Mouse (Mus musculus): ENCODE data around the gene Slc35d3. TPM values are rescaled to one million over a fixed set of nuclear protein-coding genes. Genes with fewer than 3 reads are reported as not detected.

Gene Slc35d3
- 2.2 TPM in 2 replicates for polyA plus RNA-seq (2015; fragmentation: Nextera tagmentation; extraction: Ambion mirVana)

DNA sequence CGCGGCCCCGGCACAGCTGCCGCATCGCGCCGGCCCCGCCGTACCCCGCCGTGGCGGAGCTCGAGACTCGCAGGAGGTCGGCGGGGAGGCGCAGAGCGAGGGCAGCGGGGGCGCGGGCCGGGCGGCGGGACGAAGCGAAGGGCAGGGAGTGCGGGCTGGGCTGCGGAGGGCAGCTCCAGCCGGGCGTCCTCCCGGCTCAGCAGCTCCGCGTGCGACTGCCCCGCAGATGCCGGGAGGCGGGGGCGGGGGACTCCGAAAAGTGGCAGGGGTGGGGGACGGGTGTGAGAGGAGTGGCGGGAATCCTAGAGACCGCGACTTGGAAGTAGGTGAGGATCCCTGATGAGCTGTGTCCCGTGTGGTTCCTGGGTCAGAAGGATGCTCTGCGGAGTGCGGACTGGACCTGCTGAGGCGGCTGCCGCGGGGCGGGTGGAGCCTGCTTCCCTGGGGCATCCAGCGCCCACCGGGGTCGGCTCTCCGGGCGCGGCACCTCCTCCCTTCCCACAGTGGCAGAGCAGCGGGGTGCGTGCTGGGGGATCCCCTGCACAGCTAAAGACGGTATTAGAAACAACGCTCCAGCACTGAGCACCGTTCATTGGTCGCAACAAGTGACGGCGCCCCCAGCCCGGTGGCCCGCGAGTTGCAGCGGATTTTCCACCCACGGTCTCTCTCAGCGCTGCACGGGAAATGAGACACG, at the start of gene Slc35d3:
Gene Slc35d3 (minus strand): TSS at position 462 of the 694 bp plus-strand sequence.
- H3K4me1 ChIP-seq = peaks cover 36% of the 10 kb centered on the region
- H3K4me2 ChIP-seq = peak within 1 kb of the TSS; percentile 99
- H3K27me3 ChIP-seq (replicated peaks) = peaks cover 62% of the 10 kb centered on the region
- ATAC-seq (replicated peaks) = peak; percentile 59
- no peaks in the 10 kb centered on the region for H3K9me3 ChIP-seq
- H3K36me3 ChIP-seq (replicated peaks) = no peaks in the 10 kb centered on the region
- WGBS = under 1% methylated on average over 72 of the region's 72 CpGs
- H3K27ac ChIP-seq = no peak within 1 kb of the TSS
- peak within 1 kb of the TSS; percentile 56 for H3K4me3 ChIP-seq
- peak within 1 kb of the TSS; percentile 29 for H3K9ac ChIP-seq

DNA sequence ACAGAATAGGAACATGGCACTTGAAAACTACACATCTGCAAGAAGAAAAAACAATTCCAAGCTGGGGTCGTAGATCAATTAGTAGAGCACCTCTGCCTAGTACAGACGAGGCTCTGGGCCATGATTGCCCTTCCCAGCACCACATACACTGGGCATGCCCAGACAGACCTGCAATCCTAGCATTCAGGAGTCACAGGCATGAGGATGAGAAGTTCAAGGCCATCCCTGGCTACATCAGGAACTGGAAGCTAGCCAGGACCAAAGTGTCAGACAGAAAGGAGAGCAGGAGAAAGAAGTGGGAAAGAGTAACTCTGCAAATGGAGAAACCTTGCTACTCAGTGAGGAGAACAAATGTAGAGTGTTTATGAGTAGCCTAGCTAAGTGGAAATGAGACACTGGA, 48.9 kb upstream of the Slc35d3 start:
- Histone ChIP-seq H3K36me3 (replicated peaks) (no peaks in the 10 kb centered on the region), H3K4me2 (no peak overlapping the region), H3K4me1 (no peaks in the 10 kb centered on the region), H3K27ac (no peak overlapping the region), H3K9ac (no peak overlapping the region), H3K4me3 (no peak overlapping the region), H3K27me3 (replicated peaks) (no peaks in the 10 kb centered on the region), H3K9me3 (no peaks in the 10 kb centered on the region)
- WGBS = 78% methylated on average over 2 of the region's 2 CpGs
- ATAC-seq (replicated peaks) = no peak

DNA sequence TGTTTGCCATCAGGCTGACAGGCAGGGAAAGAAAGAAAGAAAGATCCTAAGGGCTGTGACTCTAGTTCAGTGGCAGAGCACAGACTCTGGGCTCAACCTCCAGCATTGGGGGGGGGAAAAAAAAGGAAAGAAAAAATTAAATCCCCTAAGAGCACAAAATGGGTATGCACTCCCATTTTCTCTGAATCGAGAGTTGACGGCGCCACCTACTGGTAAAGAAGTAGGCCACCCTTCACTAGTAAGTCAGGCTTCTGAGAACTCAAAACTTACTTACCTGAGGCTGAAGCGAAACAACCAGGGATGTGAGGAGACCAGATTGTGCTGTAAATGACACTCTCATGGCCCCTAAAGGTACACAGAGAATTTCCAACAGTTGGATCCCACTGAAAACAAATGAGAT, 42.7 kb upstream of the Slc35d3 start:
- Histone ChIP-seq H3K27me3 (replicated peaks) (no peaks in the 10 kb centered on the region), H3K36me3 (replicated peaks) (no peaks in the 10 kb centered on the region), H3K9me3 (no peaks in the 10 kb centered on the region), H3K4me3 (no peak overlapping the region), H3K9ac (no peak overlapping the region), H3K27ac (no peak overlapping the region), H3K4me2 (no peak overlapping the region), H3K4me1 (no peaks in the 10 kb centered on the region)
- WGBS = 18% methylated on average over 4 of the region's 4 CpGs
- ATAC-seq (replicated peaks) = no peak; the same call in 1 of the 2 replicates

DNA sequence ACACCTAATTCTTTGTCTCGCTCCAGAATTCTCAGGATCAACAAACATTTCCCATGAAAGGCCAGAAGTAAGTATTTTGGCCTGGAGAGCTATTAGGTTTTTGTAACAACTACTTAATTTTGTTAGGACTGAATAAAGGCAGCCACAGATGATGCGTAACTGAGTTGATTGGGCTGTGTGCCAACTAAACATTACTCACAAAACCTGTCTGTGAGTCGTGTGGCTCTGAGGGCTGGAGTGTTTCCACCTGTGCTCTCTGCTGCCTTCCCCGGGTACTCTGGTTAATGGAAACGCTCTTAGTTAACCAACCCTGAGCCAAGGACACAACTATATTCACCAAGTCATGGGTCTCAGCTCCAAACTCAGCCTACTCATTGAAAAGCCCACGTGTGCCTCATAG, 41.9 kb upstream of the Slc35d3 start:
- Histone ChIP-seq H3K27ac (no peak overlapping the region), H3K9me3 (no peaks in the 10 kb centered on the region), H3K9ac (no peak overlapping the region), H3K4me3 (no peak overlapping the region), H3K4me2 (no peak overlapping the region), H3K27me3 (replicated peaks) (no peaks in the 10 kb centered on the region), H3K4me1 (no peaks in the 10 kb centered on the region), H3K36me3 (replicated peaks) (no peaks in the 10 kb centered on the region)
- ATAC-seq (replicated peaks) = no peak
- 80% methylated on average over 6 of the region's 6 CpGs for WGBS

DNA sequence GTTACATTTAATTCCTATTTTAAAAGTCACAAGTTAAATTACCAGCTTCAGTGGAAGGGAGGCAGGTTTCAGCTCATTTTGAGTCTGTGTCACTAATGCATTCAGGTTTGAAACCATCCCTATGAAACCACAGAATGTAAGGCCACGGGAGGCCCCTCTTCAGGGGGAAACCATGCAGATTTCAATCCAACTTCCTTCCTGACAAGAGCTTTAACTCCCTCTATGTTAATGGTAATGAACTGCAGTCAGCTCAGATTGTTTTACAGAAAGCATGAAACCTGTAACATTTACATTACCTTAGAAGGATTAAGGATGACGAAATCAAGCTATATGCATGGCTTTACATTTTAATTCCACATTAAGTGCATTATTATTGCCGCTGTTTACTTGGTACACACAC, 40.4 kb upstream of the Slc35d3 start:
- Histone ChIP-seq H3K36me3 (replicated peaks) (no peaks in the 10 kb centered on the region), H3K9me3 (no peaks in the 10 kb centered on the region), H3K27ac (no peak overlapping the region), H3K4me1 (no peaks in the 10 kb centered on the region), H3K27me3 (replicated peaks) (no peaks in the 10 kb centered on the region), H3K4me2 (no peak overlapping the region), H3K4me3 (no peak overlapping the region), H3K9ac (no peak overlapping the region)
- no peak for ATAC-seq (replicated peaks)
- 40% methylated on average over 3 of the region's 3 CpGs for WGBS

DNA sequence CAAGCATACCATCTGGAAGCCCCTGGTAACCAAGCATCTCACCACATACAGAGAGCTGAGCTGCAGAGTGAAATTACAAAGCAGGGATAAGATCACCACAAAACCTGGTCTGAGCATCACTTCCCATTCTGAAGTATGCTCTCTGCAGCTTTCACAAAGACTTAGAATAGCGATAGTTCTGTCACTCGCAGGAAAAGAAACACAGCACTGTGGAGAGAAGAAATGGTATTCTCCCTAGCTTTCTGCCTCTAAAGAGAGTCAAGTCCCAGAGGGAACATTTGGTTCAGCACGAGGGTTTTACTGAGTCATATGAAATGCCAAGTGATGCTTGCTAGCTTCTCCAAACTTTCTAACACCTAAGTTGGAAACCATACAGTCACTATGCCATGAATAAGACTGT, 38.6 kb upstream of the Slc35d3 start:
- Histone ChIP-seq H3K4me3 (no peak overlapping the region), H3K36me3 (replicated peaks) (no peaks in the 10 kb centered on the region), H3K4me1 (no peaks in the 10 kb centered on the region), H3K27ac (no peak overlapping the region), H3K4me2 (no peak overlapping the region), H3K27me3 (replicated peaks) (no peaks in the 10 kb centered on the region), H3K9ac (no peak overlapping the region), H3K9me3 (no peaks in the 10 kb centered on the region)
- no peak for ATAC-seq (replicated peaks)
- WGBS = 78% methylated on average over 3 of the region's 3 CpGs

DNA sequence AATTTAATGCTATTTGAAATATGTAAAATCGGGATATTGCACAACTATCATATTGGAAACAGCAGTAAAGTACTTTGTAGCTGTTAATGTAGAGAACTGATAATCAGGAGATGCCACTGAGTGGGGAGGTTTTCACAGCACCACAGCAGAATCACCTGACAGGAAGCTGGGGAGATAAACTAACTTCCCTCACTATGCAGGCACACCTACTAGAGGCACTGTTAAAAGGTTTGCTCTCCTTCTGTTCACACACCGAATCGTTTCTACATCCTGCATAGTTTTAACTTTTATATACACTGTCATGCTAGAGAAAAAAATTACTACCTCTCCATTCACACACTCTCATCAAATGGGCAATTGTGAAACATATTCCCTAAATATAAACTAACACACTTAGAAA, 35.0 kb upstream of the Slc35d3 start:
- no peak for ATAC-seq (replicated peaks)
- WGBS = 92% methylated on average over 3 of the region's 3 CpGs
- Histone ChIP-seq H3K9ac (no peak overlapping the region), H3K36me3 (replicated peaks) (no peaks in the 10 kb centered on the region), H3K27ac (no peak overlapping the region), H3K4me2 (no peak overlapping the region), H3K9me3 (no peaks in the 10 kb centered on the region), H3K4me3 (no peak overlapping the region), H3K27me3 (replicated peaks) (no peaks in the 10 kb centered on the region), H3K4me1 (no peaks in the 10 kb centered on the region)

DNA sequence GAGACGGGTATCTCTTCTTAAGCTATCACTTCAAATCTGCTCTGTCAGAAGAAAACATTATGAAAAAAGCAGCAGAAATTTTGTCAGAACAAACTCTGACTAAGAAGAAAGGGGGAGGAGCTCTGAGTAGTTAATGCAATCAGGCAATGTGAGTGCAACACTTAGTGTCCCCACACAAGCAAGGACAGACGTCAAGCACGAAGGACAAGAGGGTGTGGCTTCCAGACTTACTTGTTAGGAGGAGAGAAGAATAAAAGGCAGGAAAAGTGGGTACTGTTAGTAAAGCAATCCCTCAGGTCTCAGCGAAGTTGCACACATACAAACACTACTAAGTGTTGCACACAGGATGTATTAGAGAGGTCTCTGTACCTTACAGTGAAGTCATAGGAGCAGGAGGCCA, 33.1 kb upstream of the Slc35d3 start:
- WGBS = 75% methylated on average over 4 of the region's 4 CpGs
- Histone ChIP-seq H3K36me3 (replicated peaks) (no peaks in the 10 kb centered on the region), H3K4me1 (no peaks in the 10 kb centered on the region), H3K4me2 (no peak overlapping the region), H3K9ac (no peak overlapping the region), H3K9me3 (no peaks in the 10 kb centered on the region), H3K27me3 (replicated peaks) (no peaks in the 10 kb centered on the region), H3K27ac (no peak overlapping the region), H3K4me3 (no peak overlapping the region)
- ATAC-seq (replicated peaks) = no peak

DNA sequence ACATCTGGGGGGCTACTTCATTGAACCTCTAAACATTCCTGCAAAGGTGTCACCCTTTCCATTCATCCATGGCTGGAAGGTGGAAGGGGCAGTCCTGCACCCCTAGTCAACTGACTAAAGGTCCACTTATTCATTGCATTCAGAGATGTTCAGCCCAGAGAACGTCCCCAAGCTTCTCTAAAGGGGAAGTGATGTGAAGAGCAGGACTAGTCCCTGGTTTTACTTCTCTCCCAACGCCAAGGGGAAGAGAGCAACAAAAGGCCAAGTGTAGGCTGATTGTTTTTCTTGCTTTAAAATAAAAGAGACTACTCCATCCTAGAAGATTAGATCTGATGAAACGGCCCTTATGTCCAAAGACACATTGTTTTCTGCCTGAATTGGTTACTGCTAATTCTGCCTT, 29.2 kb upstream of the Slc35d3 start:
- Histone ChIP-seq H3K9ac (no peak overlapping the region), H3K4me2 (no peak overlapping the region), H3K4me3 (no peak overlapping the region), H3K27me3 (replicated peaks) (no peaks in the 10 kb centered on the region), H3K27ac (no peak overlapping the region), H3K4me1 (no peaks in the 10 kb centered on the region), H3K9me3 (no peaks in the 10 kb centered on the region), H3K36me3 (replicated peaks) (no peaks in the 10 kb centered on the region)
- 76% methylated on average over 3 of the region's 3 CpGs for WGBS
- ATAC-seq (replicated peaks) = no peak

DNA sequence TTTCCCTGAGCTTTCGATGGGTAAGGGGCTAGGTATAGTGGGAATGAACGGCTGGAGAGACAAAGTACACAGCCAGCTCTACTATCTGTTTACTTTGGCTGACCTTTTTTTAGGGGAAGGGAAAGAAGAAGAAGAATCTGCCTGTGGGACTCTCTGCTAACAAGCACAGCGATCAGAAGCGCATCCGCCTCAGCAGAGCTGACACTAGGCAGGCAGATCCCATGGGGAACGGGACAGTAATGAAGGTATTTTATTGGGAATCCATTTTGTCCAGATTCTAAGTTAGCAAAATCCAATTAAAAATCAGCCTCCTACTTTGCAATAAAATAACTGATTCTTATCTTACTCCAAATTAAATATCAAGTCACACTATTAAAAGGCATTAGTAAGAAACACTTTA, 27.9 kb upstream of the Slc35d3 start:
- no peaks in the 10 kb centered on the region for H3K4me1 ChIP-seq
- H3K36me3 ChIP-seq (replicated peaks) = no peaks in the 10 kb centered on the region
- H3K9ac ChIP-seq = no peak overlapping the region
- H3K4me3 ChIP-seq = no peak overlapping the region
- no peaks in the 10 kb centered on the region for H3K27me3 ChIP-seq (replicated peaks)
- ATAC-seq (replicated peaks) = no peak
- WGBS = 59% methylated on average over 6 of the region's 6 CpGs
- no peaks in the 10 kb centered on the region for H3K9me3 ChIP-seq
- H3K4me2 ChIP-seq = no peak overlapping the region
- no peak overlapping the region for H3K27ac ChIP-seq

DNA sequence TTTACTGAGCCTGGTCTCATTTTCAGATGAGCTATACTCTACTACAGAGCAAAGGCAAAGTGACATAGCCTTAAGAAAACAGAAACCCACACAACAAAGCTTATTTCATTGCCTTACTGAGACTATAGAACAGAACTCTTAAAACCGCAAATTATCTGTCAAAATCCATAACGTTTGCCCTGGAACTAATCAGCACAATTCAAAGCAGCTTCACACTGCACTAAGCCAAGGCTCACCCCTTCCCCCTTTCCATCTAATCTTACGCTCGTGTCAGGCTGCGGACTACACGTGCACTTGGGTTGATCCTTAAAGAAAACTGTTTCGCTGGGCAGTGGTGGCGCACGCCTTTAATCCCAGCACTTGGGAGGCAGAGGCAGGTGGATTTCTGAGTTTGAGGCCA, 26.4 kb upstream of the Slc35d3 start:
- ATAC-seq (replicated peaks) = no peak
- no peaks in the 10 kb centered on the region for H3K36me3 ChIP-seq (replicated peaks)
- H3K9ac ChIP-seq = no peak overlapping the region
- WGBS = 79% methylated on average over 9 of the region's 9 CpGs
- no peak overlapping the region for H3K27ac ChIP-seq
- no peaks in the 10 kb centered on the region for H3K27me3 ChIP-seq (replicated peaks)
- H3K4me3 ChIP-seq = no peak overlapping the region
- no peaks in the 10 kb centered on the region for H3K9me3 ChIP-seq
- no peaks in the 10 kb centered on the region for H3K4me1 ChIP-seq
- H3K4me2 ChIP-seq = no peak overlapping the region

DNA sequence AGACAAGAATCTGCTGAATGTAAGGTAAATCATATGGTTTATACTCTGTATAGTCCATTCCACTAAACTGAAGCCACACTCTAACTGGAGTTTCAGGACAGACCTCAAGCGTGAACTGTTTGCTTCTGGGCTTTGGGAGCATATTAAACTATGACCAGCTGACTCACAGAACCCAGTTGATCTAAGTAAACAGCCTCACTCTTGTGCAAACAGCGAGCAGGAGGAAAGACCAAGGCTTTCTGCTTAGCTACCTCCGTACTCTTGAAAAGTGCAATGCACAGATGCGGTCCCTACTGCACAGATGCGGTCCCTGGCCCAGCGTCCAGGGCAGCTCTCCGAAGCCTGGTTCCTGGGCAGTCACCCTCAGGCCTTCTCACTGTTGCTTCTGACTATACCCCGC, 26.0 kb upstream of the Slc35d3 start:
- Histone ChIP-seq H3K4me3 (no peak overlapping the region), H3K36me3 (replicated peaks) (no peaks in the 10 kb centered on the region), H3K4me1 (no peaks in the 10 kb centered on the region), H3K9me3 (no peaks in the 10 kb centered on the region), H3K27ac (no peak overlapping the region), H3K9ac (no peak overlapping the region), H3K27me3 (replicated peaks) (no peaks in the 10 kb centered on the region), H3K4me2 (no peak overlapping the region)
- 0 out of 2 replicates have a peak, but pooled peaks have one; percentile 24 for ATAC-seq (replicated peaks)
- WGBS = 85% methylated on average over 8 of the region's 8 CpGs

DNA sequence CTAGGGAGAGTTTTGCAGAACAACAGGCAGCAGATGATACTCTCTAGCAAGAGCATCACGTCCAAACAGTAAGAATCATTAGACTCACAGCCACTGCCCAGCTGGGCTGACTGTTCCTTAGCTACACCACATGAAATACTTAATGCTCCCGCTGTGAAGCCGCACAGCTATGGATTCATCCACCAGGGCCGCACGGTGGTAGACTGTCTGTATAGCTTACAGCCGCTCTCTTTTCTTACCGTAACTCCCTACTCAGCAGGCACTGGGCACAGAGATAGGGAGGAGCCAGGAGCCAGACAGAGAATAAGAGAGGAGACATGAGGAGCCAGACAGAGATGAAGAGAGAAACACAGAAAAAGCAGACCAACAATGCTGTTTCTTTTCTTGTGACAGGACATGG, 25.4 kb upstream of the Slc35d3 start:
- Histone ChIP-seq H3K36me3 (replicated peaks) (no peaks in the 10 kb centered on the region), H3K27me3 (replicated peaks) (no peaks in the 10 kb centered on the region), H3K4me2 (no peak overlapping the region), H3K27ac (no peak overlapping the region), H3K4me3 (no peak overlapping the region), H3K4me1 (no peaks in the 10 kb centered on the region), H3K9ac (no peak overlapping the region), H3K9me3 (no peaks in the 10 kb centered on the region)
- peak; percentile 74; the same call in 1 of the 2 replicates for ATAC-seq (replicated peaks)
- 52% methylated on average over 7 of the region's 7 CpGs for WGBS
